Mouse (Mus musculus) frontal cortex, postnatal 10 days (tissue): Measurements from ENCODE around the gene Aadacl3.

Source experiments
- DNase-seq, 2 experiments: peaks; one replicate each; pipeline ENCODE4 v3.0.0; 2022; ENCODE audit warnings: low spot score in 2 of 2, mixed read lengths in 1 of 2

The Aadacl3 gene

GRCm38 (mm10) chr4:144463656-144464055, at the start of gene Aadacl3:
Aadacl3 (minus strand) TSS chr4:144463756.
- DNase-seq, result no peak

- no peak for DNase-seq
Measured at GRCm38 (mm10) chr4:144506518-144506917, 43.0 kb upstream of the Aadacl3 start.

GRCm38 (mm10) chr4:144493331-144493730, 29.8 kb upstream of the Aadacl3 start:
- no peak for DNase-seq

GRCm38 (mm10) chr4:144468091-144468490, 4.5 kb upstream of the Aadacl3 start:
- no peak for DNase-seq

GRCm38 (mm10) chr4:144465206-144465605, 1.6 kb upstream of the Aadacl3 start:
- no peak for DNase-seq

- no peak for DNase-seq
Measured at GRCm38 (mm10) chr4:144453217-144453616, 10.3 kb downstream of the Aadacl3 start, which contains the start of gene Gm9944. Gm9944 (minus strand) TSS chr4:144453317.

- DNase-seq, result no peak
Measured at GRCm38 (mm10) chr4:144448546-144448945, 15.0 kb downstream of the Aadacl3 start.

- no peak for DNase-seq
Measured at GRCm38 (mm10) chr4:144441582-144441981, 22.0 kb downstream of the Aadacl3 start.

GRCm38 (mm10) chr4:144441095-144441494, 22.5 kb downstream of the Aadacl3 start:
- no peak for DNase-seq

GRCm38 (mm10) chr4:144438672-144439071, 24.9 kb downstream of the Aadacl3 start, which contains the start of gene 1700012P22Rik:
1700012P22Rik (minus strand) TSS chr4:144438772.
- no peak for DNase-seq

GRCm38 (mm10) chr4:144433216-144433615, 30.3 kb downstream of the Aadacl3 start:
- no peak for DNase-seq

- no peak for DNase-seq
Measured at GRCm38 (mm10) chr4:144430723-144431122, 32.8 kb downstream of the Aadacl3 start.

- no peak for DNase-seq
Measured at GRCm38 (mm10) chr4:144428868-144429267, 34.7 kb downstream of the Aadacl3 start.

- no peak for DNase-seq
Measured at GRCm38 (mm10) chr4:144424590-144424989, 39.0 kb downstream of the Aadacl3 start.

- no peak for DNase-seq
Measured at GRCm38 (mm10) chr4:144420644-144421043, 42.9 kb downstream of the Aadacl3 start.

GRCm38 (mm10) chr4:144408290-144408689, 55.3 kb downstream of the Aadacl3 start, which contains the start of gene Pramef12:
Pramef12 (minus strand) TSS chr4:144408464.
- no peak for DNase-seq

- no peak for DNase-seq
Measured at GRCm38 (mm10) chr4:144406261-144406660, 57.3 kb downstream of the Aadacl3 start.

GRCm38 (mm10) chr4:144404456-144405086, 59.0 kb downstream of the Aadacl3 start:
- DNase-seq, result no peak
